Mouse (Mus musculus): ENCODE measurements at regions not wholly inside any gene's neighbourhood (a gene's known extent, or its start where the extent isn't known, plus 50 kb on each side); places are given as distances from the start of the nearest gene placed in this dataset.

GRCm38 (mm10) chr6:107803056-107803455, 261.8 kb upstream of the Setmar start:
- Histone ChIP-seq H3K4me2 (ENCODE audit: low read depth) (no peak overlapping the region), H3ac (ENCODE audit: control insufficient read depth, insufficient read length) (no peak overlapping the region), H3K4me3 (no peak overlapping the region), H3K36me3 (ENCODE audit: control insufficient read depth, insufficient read depth) (no peaks in the 10 kb centered on the region), H3K27me3 (ENCODE audit: control insufficient read depth, insufficient read depth, insufficient read length) (no peaks in the 10 kb centered on the region), H3K79me2 (ENCODE audit: control insufficient read depth, insufficient read depth) (no peaks in the 10 kb centered on the region)
- TF ChIP-seq E2F4 (IDR thresholded peaks at IDR 0.05; ENCODE audit: insufficient read depth) (no peak), USF1 (IDR thresholded peaks at IDR 0.05; ENCODE audit: low read depth) (no peak), MYOG (IDR thresholded peaks at IDR 0.05; ENCODE audit: control insufficient read depth in 1 of 3, insufficient read depth in 1 of 3, insufficient read length in 2 of 3, low read depth in 2 of 3) (no peak), MYOD1 (IDR thresholded peaks at IDR 0.05; ENCODE audit: control insufficient read depth in 1 of 3, insufficient read length in 2 of 3, low read depth in 2 of 3) (no peak), POLR2AphosphoS2 (IDR thresholded peaks at IDR 0.05; ENCODE audit: insufficient read length, low read depth) (no peak), POLR2A (IDR thresholded peaks at IDR 0.05; ENCODE audit: insufficient read length, low read depth) (no peak), SRF (IDR thresholded peaks at IDR 0.05; ENCODE audit: control insufficient read depth, insufficient read length, low read depth) (no peak), TCF3 (IDR thresholded peaks at IDR 0.05; ENCODE audit: insufficient read length, low read depth) (no peak), REST (IDR thresholded peaks at IDR 0.05; ENCODE audit: insufficient read depth, insufficient read length) (no peak), TCF12 (IDR thresholded peaks at IDR 0.05; ENCODE audit: insufficient read depth, poor library complexity, severe bottlenecking) (no peak), CEBPB (IDR thresholded peaks at IDR 0.05; ENCODE audit: insufficient read depth, poor library complexity, severe bottlenecking) (no peak), MAX (IDR thresholded peaks at IDR 0.05; ENCODE audit: low read depth) (no peak)
